Mouse (Mus musculus): ENCODE data around the gene Spata2.

Spata2 gene

DNA sequence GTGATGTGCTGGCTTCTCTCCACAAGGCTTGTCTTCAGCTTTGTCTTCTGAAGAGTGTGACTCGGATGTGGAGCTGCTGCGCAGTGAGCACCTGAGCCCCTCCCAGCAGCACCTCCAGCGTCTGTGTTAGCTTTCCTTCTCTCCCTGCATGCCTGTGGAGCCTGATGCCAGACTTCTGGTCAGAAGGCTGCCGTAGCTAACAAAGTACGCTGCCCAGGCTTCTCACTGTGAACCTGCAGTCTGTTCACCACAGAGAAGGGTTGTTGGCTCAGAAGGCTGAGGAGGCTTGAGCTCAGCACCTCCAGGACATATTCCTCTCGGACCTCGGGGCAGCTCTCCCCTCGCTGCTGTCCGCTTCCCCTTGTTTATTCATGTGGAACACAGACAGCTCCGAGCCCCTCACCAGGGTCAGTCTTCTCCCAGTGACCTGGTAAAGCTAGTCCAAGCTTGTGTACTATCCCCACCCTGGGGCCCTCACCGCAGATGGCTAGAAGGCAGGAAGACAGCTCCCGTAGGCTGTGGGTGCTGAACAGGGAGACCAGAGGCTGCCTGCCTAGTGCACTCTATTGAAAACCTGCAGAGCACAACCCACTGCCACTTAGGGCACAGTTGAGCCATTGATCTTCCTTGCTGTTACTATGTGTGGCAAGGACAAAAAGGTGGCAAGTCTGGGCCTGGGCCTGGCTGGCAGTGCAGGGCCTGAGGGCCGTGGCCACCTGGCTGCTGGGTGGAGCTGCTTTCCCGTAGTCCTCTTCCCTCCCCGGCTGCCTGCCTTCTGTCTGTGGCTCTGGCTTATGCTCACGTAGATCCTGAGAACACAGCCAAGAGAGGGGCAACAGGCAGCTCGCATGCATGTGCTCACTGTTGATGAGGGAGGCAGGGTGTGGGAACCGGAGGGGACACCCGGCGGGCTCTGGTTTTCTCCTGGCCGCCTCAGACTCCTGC, 43.1 kb downstream of the Spata2 start:
- no peak for DNase-seq (ENCODE audit: low spot score)

DNA sequence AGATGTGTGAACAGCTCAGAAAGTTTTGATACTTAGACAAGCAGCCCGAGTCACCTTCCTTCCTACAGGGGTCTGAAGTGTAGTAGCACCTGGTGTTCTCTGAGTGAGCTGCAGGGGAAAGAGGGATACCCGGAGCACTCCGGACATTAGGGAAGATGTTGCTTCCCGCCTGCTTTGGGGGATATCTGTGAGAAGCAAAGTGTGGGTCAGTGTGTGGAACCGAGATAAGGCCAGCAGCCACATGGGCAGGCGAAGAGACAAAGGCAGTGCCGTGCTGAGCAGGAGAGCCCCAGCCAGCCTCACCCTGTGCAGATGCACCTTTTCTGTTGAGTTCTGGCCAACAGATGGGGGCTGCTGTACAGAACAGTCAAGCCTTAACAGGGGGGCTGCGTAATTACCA, 45.1 kb downstream of the Spata2 start:
- no peak for DNase-seq (ENCODE audit: low spot score)

DNA sequence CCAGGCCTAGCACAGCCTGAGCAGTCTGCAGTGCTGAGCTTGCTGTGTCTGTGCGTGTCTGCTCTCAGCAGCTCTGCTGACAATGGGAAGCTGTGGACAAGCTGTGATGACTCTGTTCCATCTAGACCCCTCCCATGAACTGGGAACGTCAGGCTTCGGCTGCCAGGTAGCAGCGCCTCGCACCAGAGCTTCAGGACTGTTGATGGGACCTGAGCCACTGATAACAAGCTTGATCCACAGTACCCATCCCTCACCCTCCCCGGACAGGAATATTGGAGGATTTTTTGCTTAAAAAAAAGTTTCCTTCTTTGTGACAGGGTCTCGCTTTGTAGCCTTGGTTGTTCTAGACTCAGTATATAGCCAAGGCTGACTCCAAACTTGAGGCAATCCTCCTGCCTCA, 45.5 kb downstream of the Spata2 start:
- no peak for DNase-seq (ENCODE audit: low spot score)

DNA sequence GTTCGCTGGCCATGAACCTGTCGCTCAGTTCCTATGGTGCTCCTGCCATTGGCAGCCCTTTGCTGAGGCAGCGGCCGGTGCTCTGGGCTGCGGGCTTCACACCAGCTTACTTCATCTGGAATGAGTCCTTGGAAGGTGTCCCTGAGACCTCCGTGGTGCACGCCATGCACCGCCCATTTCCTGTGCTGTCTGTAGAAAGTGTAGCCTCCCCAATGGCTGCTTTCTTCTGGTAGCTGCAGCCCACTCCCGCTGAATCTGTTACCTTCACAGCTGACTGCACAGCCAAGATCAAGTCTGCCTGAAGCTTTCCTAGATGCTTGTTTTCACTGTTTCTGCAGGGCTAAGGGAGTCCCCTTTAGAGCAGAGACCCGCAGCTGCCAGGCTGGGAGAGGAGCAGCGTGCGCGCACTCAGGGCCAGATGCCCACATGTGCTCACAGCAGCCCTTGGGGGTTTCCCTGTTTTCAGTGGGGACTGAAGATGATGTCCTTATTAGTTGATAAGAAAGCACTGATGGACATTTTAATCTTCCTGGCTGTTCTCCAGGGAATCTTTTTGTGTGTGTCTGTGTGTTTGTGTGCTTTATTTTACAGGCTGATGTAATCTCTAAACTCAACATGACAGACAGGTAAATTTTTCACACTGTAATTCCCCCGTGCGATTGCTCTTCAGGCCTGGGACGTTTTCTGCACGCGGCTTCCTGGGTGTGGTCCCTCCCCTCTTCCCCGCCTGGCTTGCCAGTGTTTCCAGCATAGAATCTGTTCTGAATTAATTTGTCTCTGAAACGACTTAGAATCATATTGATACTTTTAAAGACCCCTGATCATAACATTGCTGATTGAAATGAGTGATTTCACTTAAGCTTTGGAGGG, 46.5 kb downstream of the Spata2 start:
- no peak for DNase-seq (ENCODE audit: low spot score)

DNA sequence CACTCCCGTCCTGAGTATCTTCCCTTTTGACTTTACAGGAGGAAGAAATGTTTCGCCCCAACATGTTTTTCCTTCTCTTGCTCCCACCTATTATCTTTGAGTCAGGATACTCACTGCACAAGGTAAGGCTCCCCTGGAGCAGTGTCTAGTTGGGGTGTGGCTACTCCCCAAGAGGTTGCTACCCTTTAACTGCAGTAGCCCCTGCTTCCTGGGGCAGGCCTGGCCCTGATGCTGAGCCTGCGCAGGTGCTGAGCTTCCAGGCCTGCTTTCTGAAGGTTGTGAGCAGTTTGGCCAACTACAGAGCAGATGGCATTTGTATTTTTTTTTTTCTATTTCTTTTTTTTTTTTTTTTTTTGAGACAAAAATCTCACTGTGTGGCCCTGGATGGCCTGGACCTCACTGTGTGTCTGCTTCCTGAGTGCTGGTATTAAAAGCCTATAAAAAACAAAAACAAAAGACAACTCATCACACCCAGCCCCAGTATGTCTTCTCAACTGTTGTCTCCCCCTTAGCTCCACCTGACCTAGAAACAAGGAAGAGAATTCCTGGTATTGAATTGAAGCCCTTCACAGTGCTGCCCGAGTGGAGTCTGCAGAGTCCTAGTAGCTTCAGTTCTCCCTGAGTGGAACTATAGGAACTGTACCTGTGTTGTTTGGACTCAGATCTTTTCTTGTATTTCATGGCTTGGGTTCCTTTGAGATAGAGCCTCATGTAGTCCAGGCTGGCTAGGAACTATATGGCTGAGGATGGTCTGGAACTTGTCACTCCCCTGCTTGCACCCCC, 49.1 kb downstream of the Spata2 start:
- no peak for DNase-seq (ENCODE audit: low spot score)

- DNase-seq (ENCODE audit: low spot score), result no peak
Measured at GRCm38 (mm10) chr2:167439422-167439821, 53.3 kb downstream of the Spata2 start.

GRCm38 (mm10) chr2:167436371-167436770, 56.3 kb downstream of the Spata2 start:
- DNase-seq (ENCODE audit: low spot score), result no peak

DNA sequence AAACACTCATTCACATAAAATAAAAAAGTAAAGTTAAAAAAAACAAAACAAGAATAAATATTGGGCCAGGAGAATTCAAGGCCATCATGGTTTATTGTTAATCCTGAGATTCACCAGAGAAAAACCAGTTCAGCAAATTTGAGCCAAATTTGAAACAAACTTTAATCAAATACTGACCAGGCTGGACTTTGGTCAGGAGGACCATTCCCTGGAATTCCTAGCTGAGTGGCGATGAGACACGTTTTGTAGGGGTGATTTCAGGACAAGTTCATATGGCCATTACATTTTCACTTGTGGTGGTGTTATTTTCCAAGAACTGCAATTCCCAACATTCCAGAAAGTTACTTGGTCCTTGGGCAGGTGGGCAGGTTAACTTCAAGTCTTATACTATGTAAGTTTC, 57.1 kb downstream of the Spata2 start:
- no peak for DNase-seq (ENCODE audit: low spot score)

DNA sequence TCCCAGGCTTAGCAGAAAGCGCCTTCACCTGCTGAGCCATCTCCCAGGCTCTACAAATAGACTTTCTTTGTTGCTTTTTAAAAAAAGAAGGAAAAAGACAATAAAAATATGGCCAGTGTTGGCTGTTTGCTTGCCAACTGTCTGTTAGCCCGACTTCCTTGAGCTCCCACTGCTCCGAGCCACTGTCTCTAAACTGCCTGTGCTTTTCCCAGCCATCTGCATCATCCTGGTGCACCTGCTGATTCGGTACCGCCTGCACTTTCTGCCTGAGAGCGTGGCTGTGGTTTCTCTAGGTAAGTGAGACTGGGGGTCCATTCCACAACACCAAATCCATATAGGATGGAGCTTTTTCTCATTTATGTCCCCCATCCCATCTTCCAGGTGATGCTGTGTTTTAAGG, 58.1 kb downstream of the Spata2 start:
- no peak for DNase-seq (ENCODE audit: low spot score)

DNA sequence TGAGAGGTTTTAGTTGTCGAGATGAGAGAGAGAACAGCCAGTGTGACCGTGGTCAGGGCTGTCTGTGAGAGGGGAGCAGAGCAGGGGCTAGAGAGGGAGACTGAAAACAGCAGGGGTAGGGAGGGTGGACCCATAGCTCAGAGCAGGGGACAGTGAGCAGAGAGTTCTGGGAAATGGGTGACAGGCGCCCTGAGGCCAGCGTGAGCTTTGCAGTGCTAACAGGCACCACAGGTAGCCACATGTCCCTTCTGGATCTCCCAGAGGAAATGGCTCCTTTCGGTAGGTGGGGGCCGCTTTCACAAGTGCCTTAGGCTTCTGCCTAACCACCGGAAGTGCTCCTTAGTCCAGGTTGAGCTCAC, 61.3 kb downstream of the Spata2 start:
- DNase-seq (ENCODE audit: low spot score), result no peak

Data from lung, postnatal 25 days (tissue).